Mouse (Mus musculus): ENCODE measurements around the gene Washc4. TPM values are rescaled to one million over a fixed set of nuclear protein-coding genes. Genes with fewer than 3 reads are reported as not detected.

Gene Washc4
- polyA plus RNA-seq, 1 experiment = 2.2 TPM

DNA sequence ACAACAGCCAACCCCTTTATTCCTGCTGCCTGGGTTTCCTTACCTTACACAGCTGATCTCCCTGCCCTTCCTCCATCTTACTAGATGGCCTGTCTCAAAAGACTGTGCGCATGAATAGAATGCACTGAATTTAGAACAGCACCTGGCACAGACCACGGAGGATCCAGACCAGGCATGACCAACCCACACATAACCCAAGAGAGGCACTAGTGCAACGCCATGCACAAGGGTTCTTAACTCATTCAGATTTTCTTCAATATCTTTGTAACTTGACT is 102.1 kb downstream of the Washc4 start:
- no peak for TF ChIP-seq GATA1 (IDR thresholded peaks at IDR 0.05; ENCODE audit: low read length)

Other genes starting within 250 kb of the Washc4 start
- not detected in 2 replicates for gene Slc41a2, start 205.9 kb upstream of the Washc4 start, polyA plus RNA-seq (2012)
- 0.56 and 0.75 TPM in 2 replicates for gene D10Wsu102e, start 183.5 kb upstream of the Washc4 start, polyA plus RNA-seq (2012)
- gene Aldh1l2, start 9.6 kb upstream of the Washc4 start, polyA plus RNA-seq (2012) = not detected in 2 replicates
- gene Appl2, start 105.0 kb downstream of the Washc4 start, polyA plus RNA-seq (2012) = not detected in 2 replicates
- not detected in 2 replicates for gene 1500009L16Rik, start 179.1 kb downstream of the Washc4 start, polyA plus RNA-seq (2012)